Mouse (Mus musculus) spleen, adult 18-20 months (tissue): ENCODE data around the gene Gm9922.
A peak's percentile ranks its signal among the peaks of the same experiment; 100 is the strongest.

Experiments used
- DNase-seq, 2 experiments: peaks; one replicate each; pipeline ENCODE4 v3.0.0; 2022; ENCODE audit warnings: mixed read lengths in 2 of 2

Gene Gm9922

GRCm38 (mm10) chr14:101729237-101729971, at the start of gene Gm9922, which contains the start of gene Lmo7:
TSS of gene Gm9922 (minus strand) at chr14:101729814.
TSS of gene Lmo7 (plus strand) at chr14:101729957.
- peak; percentile 31 to 46 for DNase-seq

DNA sequence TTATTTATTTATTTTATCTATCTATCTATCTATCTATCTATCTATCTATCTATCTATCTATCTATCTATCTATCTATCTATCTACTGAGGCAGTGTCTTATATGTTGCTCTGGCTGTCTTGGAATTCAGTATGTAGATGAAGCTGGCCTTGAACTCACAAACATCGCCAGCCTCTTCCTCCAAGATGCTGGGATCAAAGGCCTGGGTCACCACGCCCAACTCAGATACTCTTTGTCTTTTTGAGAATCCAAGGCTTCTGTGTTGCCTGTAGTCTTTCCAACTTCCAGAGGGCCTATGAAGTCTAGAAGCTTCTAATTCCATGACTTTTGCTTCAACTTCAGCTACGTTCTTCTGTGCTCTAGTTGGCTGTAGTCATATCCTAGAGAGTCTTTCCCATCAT, 48.8 kb upstream of the Gm9922 start:
- no peak for DNase-seq

DNA sequence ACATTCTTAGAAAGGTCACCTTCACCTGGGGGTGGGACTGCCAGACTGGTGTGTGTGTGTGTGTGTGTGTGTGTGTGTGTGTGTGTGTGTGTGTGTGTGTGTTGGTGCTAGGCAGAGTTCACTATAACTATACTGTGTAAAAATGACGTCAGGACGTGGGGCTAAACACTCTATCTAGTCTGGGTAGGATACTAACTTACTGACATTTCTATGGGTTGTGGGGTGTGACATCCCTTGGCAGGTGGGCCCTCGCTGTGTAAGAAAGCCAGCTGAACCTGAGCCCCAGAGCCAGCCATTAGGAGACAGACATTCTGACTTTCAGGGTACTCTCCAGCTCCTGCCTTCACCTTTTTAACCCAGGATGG, 47.5 kb upstream of the Gm9922 start:
- DNase-seq = no peak

DNA sequence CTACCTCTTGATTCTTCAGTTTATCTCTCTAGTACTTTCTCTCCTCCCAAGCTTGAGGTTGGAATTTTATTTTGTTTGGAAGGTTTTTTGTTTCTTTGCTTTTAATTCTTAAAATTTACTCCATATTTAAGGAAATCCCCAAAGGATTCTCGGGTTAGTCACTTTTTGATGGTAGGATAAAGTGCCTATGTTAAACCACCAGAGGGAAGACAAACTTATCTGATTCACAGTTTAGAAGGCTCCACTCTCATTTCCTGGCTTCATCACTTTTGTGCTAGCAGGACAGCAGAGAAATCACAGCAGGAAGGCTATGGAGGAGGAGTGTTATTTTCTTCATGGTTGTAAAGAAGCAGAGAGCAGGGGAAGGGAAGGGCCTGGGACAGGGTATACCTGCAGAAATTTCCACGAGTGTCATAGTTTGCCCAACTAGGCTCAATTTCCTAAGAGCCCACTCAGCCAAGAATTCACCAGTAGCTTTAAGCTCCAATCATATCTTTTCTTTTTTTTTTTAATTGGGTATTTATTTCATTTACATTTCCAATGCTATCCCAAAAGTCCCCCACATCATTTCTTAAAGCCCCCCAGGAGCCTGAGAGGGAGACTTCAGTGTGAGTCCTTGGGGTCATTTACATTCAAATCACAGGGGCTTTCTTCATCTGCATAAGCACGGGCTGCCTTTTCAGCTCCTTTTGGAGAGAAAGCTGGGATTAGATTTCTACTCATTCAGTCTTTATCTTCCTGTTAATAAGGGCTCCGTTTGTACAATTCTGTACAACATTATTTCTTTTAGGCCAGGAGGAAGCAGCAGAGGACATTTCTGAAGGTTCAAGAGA, 46.9 kb upstream of the Gm9922 start:
- no peak for DNase-seq

DNA sequence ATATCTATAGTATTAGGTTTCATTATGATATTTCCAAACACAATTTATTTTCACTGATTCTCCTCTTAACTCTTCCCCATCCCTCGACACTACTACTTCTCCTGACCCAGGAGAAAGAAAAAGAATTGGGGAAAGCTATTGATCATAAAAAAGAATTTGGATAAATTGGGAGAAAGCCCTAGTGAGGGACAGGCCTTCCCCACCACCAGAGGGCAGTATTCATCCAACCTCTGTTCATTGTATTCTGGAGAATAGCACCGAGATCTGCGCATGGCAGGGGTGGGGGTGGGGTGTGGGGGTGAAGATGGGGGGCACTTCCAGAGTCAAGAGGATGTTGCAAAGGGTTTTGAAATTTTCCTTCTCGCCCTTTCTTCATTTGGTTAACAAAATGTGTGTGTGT, 45.0 kb upstream of the Gm9922 start:
- peak in 1 of 2 experiments; percentile 6 for DNase-seq

- DNase-seq = no peak
Measured at GRCm38 (mm10) chr14:101771756-101772155, 42.1 kb upstream of the Gm9922 start.

- DNase-seq = no peak
Measured at GRCm38 (mm10) chr14:101771336-101771735, 41.7 kb upstream of the Gm9922 start.

DNA sequence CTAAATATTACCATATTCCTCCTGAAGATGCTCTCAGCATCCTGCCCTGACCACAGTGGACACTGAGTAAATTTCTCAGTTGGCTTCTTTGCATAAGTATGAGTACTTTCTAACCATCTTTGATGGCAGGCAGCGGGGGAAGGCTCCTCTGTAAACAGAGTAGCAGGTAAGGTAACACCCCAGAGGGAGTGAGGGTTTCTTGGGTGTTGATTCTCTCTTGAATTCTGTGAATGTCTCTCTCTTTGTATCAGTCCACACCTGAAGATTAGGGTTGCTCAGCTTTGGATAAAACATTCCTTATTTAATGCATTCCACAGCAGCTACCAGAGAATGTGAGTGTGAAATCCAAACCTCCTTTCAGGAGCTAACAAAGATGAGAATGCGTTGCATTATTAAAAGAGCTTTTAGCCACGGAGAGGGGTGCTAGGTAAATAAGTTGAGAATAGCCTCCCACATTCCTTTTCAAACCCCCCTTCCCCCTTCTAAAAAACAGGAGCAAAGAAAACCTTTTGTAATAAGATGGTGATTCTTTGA, 34.2 kb upstream of the Gm9922 start:
- DNase-seq = no peak

DNA sequence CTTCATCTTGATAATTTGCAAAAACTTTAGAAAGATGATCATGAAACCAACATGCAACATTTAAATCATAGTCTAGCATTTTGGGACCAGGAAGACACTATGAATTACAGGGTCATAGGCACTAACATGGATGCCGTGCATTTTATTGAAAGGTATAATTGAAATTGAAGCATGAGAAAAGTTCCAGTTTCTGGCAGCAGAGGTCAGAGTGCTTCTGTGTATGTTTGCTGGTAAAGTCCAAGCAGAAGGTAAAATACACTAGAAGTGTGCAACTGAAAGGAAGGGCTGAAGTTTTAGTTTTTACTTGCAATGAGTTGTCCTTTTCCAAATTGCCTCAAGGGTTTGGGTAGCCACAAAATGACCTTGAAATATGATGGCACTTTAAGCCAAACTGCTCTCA, 32.7 kb upstream of the Gm9922 start:
- DNase-seq = no peak

DNA sequence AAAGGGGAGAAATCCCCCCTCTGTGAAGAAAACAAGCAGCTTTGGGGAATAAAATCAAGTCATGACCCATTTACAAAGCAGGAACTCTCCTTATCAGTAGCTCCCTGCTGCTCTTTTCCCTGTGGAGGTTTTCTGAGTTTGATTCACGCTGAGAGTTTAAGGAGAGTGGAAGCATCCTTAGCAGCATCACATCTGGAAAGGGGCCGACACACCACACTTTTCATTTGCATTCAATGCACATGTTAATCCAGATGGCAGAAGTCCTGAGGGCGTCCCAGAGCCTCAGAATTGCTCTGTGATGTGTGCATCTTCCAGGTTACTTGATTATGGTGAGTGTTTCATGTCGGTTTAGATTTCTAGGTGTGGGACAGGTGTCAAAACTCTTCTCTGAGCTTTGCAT, 25.8 kb upstream of the Gm9922 start:
- DNase-seq = no peak

GRCm38 (mm10) chr14:101750910-101751309, 21.3 kb upstream of the Gm9922 start:
- no peak for DNase-seq

DNA sequence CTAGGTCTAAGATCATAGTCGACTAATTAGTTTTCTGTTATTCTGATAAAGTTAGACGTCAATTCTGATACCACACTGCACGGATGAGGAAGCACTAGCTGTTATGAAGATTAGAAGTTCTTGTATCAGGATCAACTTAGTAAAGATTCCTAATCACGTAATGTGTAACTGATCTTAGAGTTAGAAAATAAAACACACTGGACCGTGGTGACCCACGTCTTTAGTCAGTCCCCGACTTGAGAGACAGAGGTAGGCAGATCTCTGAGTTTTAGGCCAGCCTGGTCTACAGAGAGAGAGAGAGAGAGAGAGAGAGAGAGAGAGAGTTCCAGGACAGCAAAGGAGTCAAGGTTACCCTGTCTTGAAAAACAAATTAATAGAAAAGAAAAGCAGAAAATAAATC, 18.8 kb upstream of the Gm9922 start:
- no peak for DNase-seq

DNA sequence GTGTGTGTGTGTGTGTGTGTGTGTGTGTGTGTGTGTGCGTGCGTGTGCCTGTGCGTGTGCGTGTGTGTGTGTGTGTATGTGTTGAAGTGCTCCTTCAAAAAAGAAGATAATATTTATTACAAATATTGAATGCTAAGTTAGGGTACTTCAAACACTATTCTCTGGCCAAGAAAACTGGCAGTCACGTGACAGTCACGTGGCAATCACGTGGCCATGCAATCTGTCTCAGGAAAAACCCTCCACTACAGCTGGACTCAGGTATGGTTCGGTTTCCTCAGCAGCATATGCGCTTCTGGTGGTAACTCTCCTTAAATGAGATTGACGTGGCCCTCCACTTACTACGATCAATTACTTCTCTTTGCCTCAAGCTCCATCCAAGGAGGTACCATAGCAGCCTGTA, 18.2 kb upstream of the Gm9922 start:
- no peak for DNase-seq

- no peak for DNase-seq
Measured at GRCm38 (mm10) chr14:101746635-101747034, 17.0 kb upstream of the Gm9922 start.

GRCm38 (mm10) chr14:101737501-101737900, 7.9 kb upstream of the Gm9922 start:
- DNase-seq = no peak

DNA sequence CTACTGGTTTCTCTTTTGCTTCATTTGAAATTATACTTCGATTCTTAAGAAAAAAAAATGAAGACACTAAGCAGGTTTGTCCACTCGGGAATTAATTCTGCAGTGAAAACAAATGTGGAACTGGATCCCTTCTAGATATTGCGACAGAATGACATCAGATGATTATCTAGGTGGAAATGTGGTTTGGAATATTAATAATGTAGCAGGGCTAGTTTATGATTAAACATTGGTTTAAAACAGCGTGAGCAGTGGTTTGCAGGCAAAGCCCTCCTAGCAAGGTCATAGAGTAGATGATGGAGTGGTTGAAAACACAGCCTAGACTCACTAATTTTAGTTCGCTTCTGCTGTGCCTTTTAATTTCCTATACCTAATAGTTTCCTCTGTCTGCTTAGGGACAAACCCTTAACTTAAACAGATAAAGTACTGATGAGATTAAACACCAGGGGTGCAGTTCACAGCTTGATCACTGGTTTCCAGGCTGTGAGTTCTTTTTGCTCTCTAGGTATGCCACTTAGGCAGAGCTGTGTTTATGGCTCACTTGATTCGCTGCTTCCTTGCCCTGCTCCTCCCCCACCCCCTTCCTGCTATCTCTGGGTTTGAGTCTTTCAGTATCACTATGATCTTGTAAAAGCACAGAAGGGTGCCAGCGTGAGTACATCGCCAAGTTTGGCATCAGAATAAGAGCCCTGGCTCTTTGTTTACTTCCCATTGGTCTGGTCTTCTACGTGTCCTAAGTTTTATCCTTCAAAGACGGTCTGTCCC, 4.1 kb upstream of the Gm9922 start:
- no peak for DNase-seq

DNA sequence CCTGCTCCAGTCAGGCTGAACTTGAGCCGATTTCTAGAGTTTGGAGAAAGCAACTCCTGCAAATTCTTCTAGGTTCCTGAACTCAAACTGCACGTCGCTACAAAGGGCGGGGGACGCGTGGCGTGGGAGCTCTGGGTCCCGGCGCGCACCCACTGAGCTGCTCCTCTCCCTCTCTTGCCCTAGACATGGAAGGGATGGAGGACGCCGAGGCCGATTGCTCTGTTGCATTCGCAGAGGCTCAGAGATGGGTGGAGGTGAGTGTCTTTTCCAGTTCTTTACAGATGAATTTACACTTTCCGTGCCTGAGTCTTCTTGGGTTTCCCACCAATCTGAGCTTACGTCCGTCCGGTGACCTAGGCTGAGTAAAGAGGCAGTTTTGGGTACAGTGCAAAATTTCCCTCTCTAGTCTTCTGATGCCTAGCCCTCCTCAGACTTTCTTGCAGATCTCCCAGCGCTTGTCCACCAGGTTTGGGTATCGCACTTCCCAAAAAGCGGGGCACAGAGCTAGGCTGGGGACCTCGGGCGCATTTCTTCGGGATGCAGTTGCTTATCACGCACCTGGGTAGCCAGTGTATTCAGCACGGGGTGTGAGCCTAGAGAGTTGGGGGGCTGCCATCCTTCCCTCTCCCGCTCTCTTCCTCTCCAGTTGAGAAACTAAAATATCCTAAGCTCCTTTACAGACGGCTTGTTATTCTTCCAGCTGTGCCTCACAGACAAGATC, 518 bp upstream of the Gm9922 start:
- DNase-seq = no peak

DNA sequence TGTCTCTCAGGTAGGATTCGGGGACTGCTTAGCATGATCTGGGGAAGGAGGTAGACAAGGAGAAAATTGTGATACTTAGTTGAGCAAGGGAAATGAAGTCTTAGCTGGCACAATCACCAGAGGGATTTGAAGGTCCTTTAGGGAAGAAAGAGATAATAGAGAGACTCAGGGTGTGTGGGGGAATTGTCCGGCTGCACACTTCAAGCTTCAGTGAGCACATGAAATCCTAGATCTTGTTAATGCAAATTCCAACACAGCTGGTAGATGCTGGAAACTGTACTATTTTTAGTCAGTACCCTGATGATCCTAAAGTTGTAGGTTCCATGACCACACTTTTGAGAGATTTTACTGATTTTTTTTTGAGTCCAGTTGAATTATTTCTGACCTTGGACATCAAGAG, 15.2 kb downstream of the Gm9922 start:
- no peak for DNase-seq

GRCm38 (mm10) chr14:101707088-101707487, 22.5 kb downstream of the Gm9922 start:
- DNase-seq = no peak

GRCm38 (mm10) chr14:101704479-101704878, 25.1 kb downstream of the Gm9922 start:
- DNase-seq = no peak

GRCm38 (mm10) chr14:101688406-101688805, 41.2 kb downstream of the Gm9922 start:
- DNase-seq = no peak

DNA sequence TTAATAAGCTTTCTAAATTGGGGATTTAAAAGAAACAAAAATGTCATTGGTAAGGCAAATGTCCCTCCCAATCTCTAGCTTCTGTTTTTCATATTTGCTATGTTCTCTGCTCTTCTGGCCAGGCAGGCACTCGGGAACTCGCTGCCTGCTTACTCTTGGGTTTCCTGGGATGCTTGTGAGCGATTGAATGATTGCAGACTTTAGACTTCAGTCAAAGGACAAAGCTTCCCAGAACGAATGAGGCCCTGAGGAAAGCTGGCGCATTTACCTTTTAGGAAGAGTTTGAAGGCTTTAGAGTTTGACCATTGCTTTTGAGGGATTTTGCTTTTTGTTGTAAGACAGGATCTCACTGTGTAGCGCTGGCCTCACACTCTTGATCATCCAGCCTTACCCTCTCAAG, 41.9 kb downstream of the Gm9922 start:
- no peak for DNase-seq
